Mouse (Mus musculus) left cerebral cortex, postnatal 25 days (tissue): ENCODE data around the gene Fkbp4. TPM values are rescaled to one million over a fixed set of nuclear protein-coding genes. Genes with fewer than 3 reads are reported as not detected.

Source experiments
- DNase-seq, 2 experiments: peaks; one replicate each; pipeline ENCODE4 v3.0.0; 2022; ENCODE audit warnings: low spot score in 2 of 2, mixed read lengths in 1 of 2
- intact Hi-C: fragments of 180-260 bp; cut with DNase I; formaldehyde crosslinking; loops from one replicate; pipeline ENCODE4 v1.15.1; 2025
- total RNA-seq, 2 experiments: library from RNA; stranded (reverse); gene quantifications; 2 replicates each; pipeline ENCODE4 v1.2.3; 2021

The Fkbp4 gene
- total RNA-seq = 100 to 1,000 TPM; 117 to 119 TPM

- intact Hi-C loops = loop anchor here (2.0 kb wide), 1 partner anchor 40 kb away; no protein-coding TSS in a partner anchor
- DNase-seq = peak; percentile 93 to 94
Measured at GRCm38 (mm10) chr6:128438317-128438870, at the start of gene Fkbp4. Gene Fkbp4, minus strand, starts transcription at chr6:128438677.

GRCm38 (mm10) chr6:128487736-128488135 is 49.3 kb upstream of the Fkbp4 start:
- intact Hi-C loops = no loop called here
- DNase-seq = no peak

- intact Hi-C loops = loop anchor here (2.0 to 10.0 kb wide), 4 partner anchors 33 to 245 kb away; partner anchors contain the start of genes Fkbp4 and Klrb1a
- peak; percentile 92 to 96 for DNase-seq
Measured at GRCm38 (mm10) chr6:128479463-128480454, 41.3 kb upstream of the Fkbp4 start.

- DNase-seq = no peak
- intact Hi-C loops = loop anchor here (10.0 kb wide), 2 partner anchors 147 to 243 kb away; partner anchors contain the start of gene Klrb1a
Measured at GRCm38 (mm10) chr6:128477495-128477894, 39.0 kb upstream of the Fkbp4 start.

DNA sequence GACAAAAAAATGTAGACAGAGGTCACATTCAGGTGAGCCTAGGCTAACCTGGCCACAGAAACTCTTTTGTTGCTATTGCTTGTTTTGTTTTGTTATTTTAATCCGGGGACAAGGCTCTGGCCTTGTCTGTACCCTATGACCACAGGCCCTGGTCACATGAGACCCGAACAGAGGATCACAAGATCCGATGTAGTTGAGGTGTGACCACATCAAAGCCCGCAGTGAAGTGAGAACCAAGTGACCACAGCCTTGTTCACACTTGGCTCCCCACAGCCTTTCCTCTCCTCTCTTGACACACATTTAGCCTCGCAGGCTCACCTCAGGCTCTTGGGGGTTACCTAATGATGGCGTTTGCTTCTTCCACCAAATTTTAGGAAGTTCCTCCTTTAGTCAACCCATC is 35.6 kb upstream of the Fkbp4 start:
- intact Hi-C loops = loop anchor here (10.0 kb wide), 2 partner anchors 151 to 239 kb away; partner anchors contain the start of gene Klrb1a
- no peak for DNase-seq

GRCm38 (mm10) chr6:128469451-128469850 is 31.0 kb upstream of the Fkbp4 start:
- DNase-seq = no peak
- intact Hi-C loops = no loop called here

DNA sequence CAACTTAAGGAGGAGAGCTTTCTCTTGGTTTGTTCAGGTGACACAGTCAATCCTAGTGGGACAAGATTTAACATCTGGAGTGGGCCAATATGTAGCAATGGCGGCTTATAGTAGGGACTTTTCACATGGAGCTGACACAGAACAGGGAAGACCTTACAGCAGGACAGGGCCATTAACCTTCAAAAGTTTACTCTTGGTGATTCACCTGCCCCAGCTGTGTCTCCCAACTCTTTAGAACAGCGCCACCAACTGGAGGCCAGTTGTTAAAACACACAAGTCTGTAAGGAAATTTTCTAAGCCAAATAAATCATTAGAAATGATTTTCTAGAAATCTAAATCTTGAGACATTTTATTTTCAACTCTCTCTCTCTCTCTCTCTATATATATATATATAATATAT is 28.8 kb upstream of the Fkbp4 start:
- intact Hi-C loops = no loop called here
- DNase-seq = no peak

DNA sequence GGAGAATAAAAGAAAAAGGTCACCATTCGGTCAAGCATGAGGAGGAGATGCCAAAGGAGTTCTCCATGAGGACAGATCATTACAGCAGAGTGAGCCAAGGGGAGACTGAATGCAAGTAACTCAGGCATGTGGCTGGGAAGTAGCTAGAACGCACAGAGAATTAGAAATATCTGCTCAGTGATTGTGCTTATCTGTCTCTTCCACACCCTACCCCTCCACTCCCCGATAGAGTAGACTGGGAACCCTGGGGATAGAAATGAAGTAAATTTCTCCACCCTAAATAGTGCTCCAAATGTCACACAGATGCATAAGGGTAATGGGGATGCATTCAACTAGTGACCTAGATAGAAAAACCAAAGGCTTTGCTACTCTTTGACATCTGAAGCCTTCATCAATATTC is 28.1 kb upstream of the Fkbp4 start:
- no peak for DNase-seq

DNA sequence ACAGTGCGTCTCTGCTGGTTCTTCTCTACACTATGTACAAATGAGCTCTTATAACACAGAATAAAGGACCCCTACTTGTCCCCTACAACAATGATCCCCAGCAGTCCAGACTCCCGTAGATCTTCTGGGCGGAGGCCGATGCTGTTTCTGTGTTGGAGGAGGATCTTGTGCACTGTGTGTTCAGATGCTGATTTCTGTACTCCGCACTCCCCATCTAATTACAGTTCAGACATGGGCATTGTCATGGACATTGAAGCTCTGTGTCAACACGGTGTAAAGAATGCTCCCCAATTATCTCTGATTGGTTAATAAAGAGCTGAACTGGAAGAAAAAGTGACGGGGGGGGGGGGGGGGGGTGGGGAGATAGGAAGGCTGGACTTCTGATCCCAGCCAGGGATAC is 27.6 kb upstream of the Fkbp4 start:
- DNase-seq = no peak
- intact Hi-C loops = no loop called here

More for the DNA sequence above, 28.1 kb upstream of the Fkbp4 start:
- intact Hi-C loops = no loop called here

DNA sequence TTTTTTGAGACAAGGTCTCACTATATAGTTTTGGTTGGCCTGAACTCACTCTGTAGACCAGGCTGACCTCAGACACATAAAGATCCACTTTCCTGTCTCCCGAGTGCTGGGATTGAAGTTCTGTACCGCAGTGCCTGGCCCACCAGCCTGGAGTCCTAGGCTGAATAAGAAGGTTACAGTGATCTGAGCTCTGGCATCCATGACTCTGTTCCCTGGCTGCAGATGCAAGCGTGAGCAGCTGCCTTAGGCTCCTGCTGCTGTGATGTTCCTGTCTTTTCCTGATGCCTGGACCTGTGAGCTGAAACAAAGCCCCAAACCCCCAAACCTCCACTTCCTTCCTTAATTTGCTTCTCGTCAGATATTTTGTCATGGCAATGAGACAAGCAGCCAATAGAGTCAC is 26.5 kb upstream of the Fkbp4 start:
- DNase-seq = no peak
- intact Hi-C loops = no loop called here

DNA sequence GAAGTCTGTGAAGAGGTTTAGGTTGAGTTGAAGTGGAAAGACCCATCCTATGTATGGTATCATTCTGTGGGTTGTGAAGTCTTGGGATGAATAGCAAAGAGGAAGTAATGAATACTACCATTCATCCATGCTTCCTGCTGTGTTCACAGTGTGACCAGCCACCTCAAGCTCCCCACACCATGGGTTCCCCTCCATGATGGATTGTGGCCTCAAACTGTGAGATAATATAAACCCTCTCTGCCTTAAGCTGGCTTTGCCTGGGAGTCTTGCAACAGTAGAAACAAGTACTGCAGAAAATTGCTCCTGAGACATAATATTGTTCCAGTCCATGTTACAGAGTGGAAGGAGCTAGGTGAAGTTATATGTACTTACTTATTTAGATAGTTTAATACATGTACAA is 23.1 kb upstream of the Fkbp4 start:
- DNase-seq = no peak
- intact Hi-C loops = no loop called here

- intact Hi-C loops = no loop called here
- no peak for DNase-seq
Measured at GRCm38 (mm10) chr6:128460729-128461503, 22.4 kb upstream of the Fkbp4 start.

DNA sequence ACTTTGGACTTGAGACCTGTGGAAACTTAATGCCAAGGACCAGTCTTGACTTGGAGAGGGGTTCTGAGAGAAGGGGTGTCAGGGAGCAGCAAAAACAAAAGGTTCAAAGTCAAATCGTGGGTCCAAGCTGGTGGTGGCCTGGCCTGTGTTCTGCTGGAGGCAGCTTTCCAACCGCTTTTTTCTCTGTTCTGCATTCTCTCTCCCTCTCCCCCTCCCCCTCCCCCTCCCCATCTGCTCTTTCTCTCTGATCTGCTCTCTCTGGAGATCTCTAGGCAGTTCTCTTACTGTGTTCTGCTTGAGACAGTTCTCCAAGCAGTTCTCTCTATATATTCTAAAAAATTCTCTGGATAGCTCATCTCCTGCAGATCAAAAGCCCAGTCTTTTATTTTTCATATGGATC is 21.8 kb upstream of the Fkbp4 start:
- no peak for DNase-seq
- intact Hi-C loops = no loop called here

GRCm38 (mm10) chr6:128457186-128457585 is 18.7 kb upstream of the Fkbp4 start:
- DNase-seq = no peak
- intact Hi-C loops = no loop called here

DNA sequence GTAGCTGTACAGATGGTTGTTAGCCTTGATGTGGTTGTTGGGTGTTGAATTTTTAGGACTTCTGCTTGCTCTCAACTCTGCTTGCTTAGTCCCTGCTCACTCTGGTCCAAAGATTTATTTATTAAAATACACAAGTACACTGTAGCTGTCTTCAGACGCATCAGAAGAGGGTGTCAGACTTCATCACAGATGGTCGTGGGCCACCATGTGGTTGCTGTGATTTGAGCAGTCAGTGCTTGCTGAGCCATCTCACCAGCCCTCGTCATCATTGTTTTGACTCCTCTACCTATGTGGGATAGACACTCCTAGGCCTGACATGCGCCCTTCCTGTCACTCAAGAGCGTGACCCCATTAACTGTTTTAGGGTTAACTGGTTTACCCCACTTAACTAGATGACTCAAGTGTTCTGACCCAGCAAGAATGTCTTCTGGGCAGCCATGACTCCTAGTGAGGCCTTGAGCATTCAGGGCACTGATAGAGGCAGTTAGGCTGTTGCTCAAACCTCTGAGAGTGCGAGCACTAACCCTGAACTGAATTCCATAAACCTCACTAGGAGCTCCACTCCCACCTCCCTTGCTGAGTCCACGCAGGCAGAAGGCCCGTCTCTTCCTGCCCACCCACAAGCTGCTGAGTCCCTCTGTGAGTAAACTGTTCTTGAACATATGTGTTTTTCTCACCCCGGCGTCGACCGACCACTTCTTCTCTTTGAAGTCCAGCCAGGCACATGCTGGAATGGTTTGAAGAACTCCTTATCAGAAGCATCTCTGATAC is 17.5 kb upstream of the Fkbp4 start:
- peak in 1 of 2 experiments; percentile 61 for DNase-seq
- intact Hi-C loops = no loop called here

GRCm38 (mm10) chr6:128447063-128447462 is 8.6 kb upstream of the Fkbp4 start:
- intact Hi-C loops = loop anchor here (2.0 kb wide), 1 partner anchor 32 kb away; no protein-coding TSS in a partner anchor
- no peak for DNase-seq

DNA sequence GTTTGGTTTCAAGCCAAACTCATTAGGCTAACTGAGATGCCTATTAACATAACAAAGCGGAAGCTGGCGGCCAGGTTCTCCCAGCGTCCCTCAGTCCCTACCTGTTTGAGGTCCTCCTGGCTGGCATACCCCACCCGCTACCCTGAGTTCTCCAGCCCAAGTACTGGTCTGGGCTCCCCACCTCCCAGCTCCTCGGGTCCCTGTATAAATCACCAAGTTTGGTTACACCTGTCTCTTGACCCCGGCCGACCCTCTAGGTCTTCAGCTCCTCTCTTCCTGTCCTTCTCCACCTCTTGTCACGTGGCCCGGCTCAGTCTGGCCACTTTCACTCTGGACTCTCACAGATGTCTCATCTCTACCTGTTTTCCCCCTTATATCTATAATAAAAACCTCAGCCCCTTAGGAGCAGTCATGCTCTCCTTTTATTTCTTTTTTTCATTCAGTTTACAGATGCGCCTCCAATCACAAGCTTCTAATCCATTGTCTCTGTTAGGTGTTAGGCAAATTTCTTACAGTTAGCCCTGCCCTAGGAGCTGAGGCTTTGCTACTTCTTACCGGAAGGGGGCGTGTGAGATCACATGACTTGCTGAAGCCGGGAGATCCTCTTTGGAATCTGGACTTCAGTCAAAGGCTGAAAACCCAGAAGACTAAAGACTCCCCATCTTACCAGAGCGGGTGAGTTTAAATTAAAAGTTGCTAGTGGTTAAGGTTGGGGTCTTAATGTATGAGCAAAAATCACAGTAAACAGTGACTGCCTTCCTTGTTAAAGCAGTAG is 7.5 kb upstream of the Fkbp4 start:
- intact Hi-C loops = loop anchor here (2.0 kb wide), 1 partner anchor 33 kb away; no protein-coding TSS in a partner anchor
- peak; percentile 46 to 67 for DNase-seq

- no peak for DNase-seq
- intact Hi-C loops = no loop called here
Measured at GRCm38 (mm10) chr6:128440238-128440637, 1.8 kb upstream of the Fkbp4 start.
